Mouse (Mus musculus) intestine, postnatal 0 days (tissue): Measurements from ENCODE around the gene Antxr1. TPM values are rescaled to one million over a fixed set of nuclear protein-coding genes. Genes with fewer than 3 reads are reported as not detected.
A peak's percentile ranks its signal among the peaks of the same experiment; 100 is the strongest.
"Not testable (repeated sequence)": the region's sequence is repeated elsewhere in the genome, so short reads cannot be mapped to it uniquely, and the experiment has no call there.

ENCODE experiments used
- ATAC-seq: fragments of 200-750 bp; cut with Nextera tagmentation; 2 replicates; pipeline ENCODE4 v1.8.0; 2017; ENCODE audit warnings: mild to moderate bottlenecking, moderate TSS enrichment, moderate library complexity
- H3K27ac ChIP-seq: fragments of 300-500 bp; sonication (generic); 2 replicates; pipeline ENCODE4 v1.5.1; 2014; ENCODE audit warnings: mild to moderate bottlenecking, low read depth, low read length, moderate library complexity
- H3K27me3 ChIP-seq: fragments of 300-500 bp; sonication (generic); replicated peaks from 2 replicates; pipeline ENCODE4 v1.6.1; 2014; ENCODE audit warnings: low read length, mixed read lengths; ENCODE audit not compliant: control insufficient read depth, insufficient read depth
- H3K36me3 ChIP-seq: fragments of 300-500 bp; sonication (generic); 2 replicates; pipeline ENCODE4 v1.6.1; 2014; ENCODE audit warnings: mild to moderate bottlenecking, moderate library complexity; ENCODE audit not compliant: control insufficient read depth, insufficient read depth
- H3K4me1 ChIP-seq: fragments of 300-500 bp; sonication (generic); replicated peaks from 2 replicates; pipeline ENCODE4 v1.6.1; 2014; ENCODE audit warnings: antibody characterized with exemption, low read length, mixed read lengths; ENCODE audit not compliant: control insufficient read depth, insufficient read depth
- H3K4me2 ChIP-seq: fragments of 300-500 bp; sonication (generic); replicated peaks from 2 replicates; pipeline ENCODE4 v1.6.1; 2014; ENCODE audit warnings: low read depth, mild to moderate bottlenecking, moderate library complexity
- H3K4me3 ChIP-seq: fragments of 300-500 bp; sonication (generic); 2 replicates; pipeline ENCODE4 v1.5.1; 2014; ENCODE audit warnings: low read depth, low read length
- H3K9ac ChIP-seq: fragments of 300-500 bp; sonication (generic); 2 replicates; pipeline ENCODE4 v1.6.1; 2014; ENCODE audit warnings: mild to moderate bottlenecking, low read depth, low read length
- H3K9me3 ChIP-seq: fragments of 300-500 bp; sonication (generic); 2 replicates; pipeline ENCODE4 v1.6.1; 2016; ENCODE audit warnings: mixed run types; ENCODE audit not compliant: control insufficient read depth
- CTCF ChIP-seq: sonication (generic); IDR thresholded peaks from 2 replicates; pipeline ENCODE4 v1.5.1; 2016; ENCODE audit warnings: low read depth, mild to moderate bottlenecking, control low read depth, antibody characterized with exemption, moderate library complexity
- WGBS: fragments of 180-500 bp; shearing (Covaris S2); extraction: QIAGEN DNeasy Blood & Tissue Kit; methylation state at CpG from one replicate; pipeline ENCODE4 v1.1.7; 2014; 5-methylcytosine and 5-hydroxymethylcytosine counted together
- polyA plus RNA-seq: library from polyadenylated mRNA; unstranded; fragments of >200 nt; fragmentation: Nextera tagmentation; extraction: Ambion mirVana; gene quantifications from 2 replicates; pipeline ENCODE4 v1.2.1, GENCODE M21; 2015

Gene Antxr1
- polyA plus RNA-seq, 1 experiment from 2014 or later = 4.9 TPM

- 51% methylated on average over 7 of the region's 7 CpGs for WGBS
- H3K27me3 ChIP-seq = no peaks in the 10 kb centered on the region
- no peak overlapping the region for H3K4me2 ChIP-seq
- no peak for TF ChIP-seq CTCF
- no peaks in the 10 kb centered on the region for H3K9me3 ChIP-seq
- no peak overlapping the region for H3K4me3 ChIP-seq
- H3K4me1 ChIP-seq = 0 out of 2 replicates have a peak, but pooled peaks cover 3% of the 10 kb centered on the region
- no peak overlapping the region for H3K9ac ChIP-seq
- no peaks in the 10 kb centered on the region for H3K36me3 ChIP-seq
- no peak overlapping the region for H3K27ac ChIP-seq
- ATAC-seq = no peak
Measured at GRCm38 (mm10) chr6:87102421-87102911, 233.2 kb downstream of the Antxr1 start.

- Histone ChIP-seq H3K4me2 (no peak overlapping the region), H3K27me3 (no peaks in the 10 kb centered on the region), H3K9ac (no peak overlapping the region), H3K4me3 (no peak overlapping the region), H3K36me3 (no peaks in the 10 kb centered on the region), H3K27ac (no peak overlapping the region), H3K9me3 (no peaks in the 10 kb centered on the region), H3K4me1 (0 out of 2 replicates have a peak, but pooled peaks cover 3% of the 10 kb centered on the region)
- peak; percentile 18; the same call in 1 of the 2 replicates for ATAC-seq
- TF ChIP-seq CTCF = no peak
- 24% methylated on average over 4 of the region's 4 CpGs for WGBS
Measured at GRCm38 (mm10) chr6:87101955-87102353, 233.7 kb downstream of the Antxr1 start.

GRCm38 (mm10) chr6:87101281-87101954 is 234.2 kb downstream of the Antxr1 start:
- Histone ChIP-seq H3K9me3 (no peaks in the 10 kb centered on the region), H3K36me3 (no peaks in the 10 kb centered on the region), H3K4me1 (0 out of 2 replicates have a peak, but pooled peaks cover 3% of the 10 kb centered on the region), H3K27ac (no peak overlapping the region), H3K4me3 (peak overlapping the region; percentile 16; the same call in 1 of the 2 replicates), H3K27me3 (no peaks in the 10 kb centered on the region), H3K9ac (no peak overlapping the region), H3K4me2 (peak overlapping the region; percentile 64)
- WGBS = 7% methylated on average over 11 of the region's 12 CpGs
- peak; percentile 82 for TF ChIP-seq CTCF
- peak; percentile 55 for ATAC-seq

GRCm38 (mm10) chr6:87100297-87101020 is 235.2 kb downstream of the Antxr1 start:
- Histone ChIP-seq H3K4me2 (no peak overlapping the region), H3K4me3 (no peak overlapping the region), H3K4me1 (0 out of 2 replicates have a peak, but pooled peaks cover 3% of the 10 kb centered on the region), H3K9ac (no peak overlapping the region), H3K9me3 (no peaks in the 10 kb centered on the region), H3K36me3 (no peaks in the 10 kb centered on the region), H3K27me3 (no peaks in the 10 kb centered on the region), H3K27ac (peak overlapping the region; percentile 55)
- 77% methylated on average over 9 of the region's 9 CpGs for WGBS
- ATAC-seq = no peak
- TF ChIP-seq CTCF = no peak

- ATAC-seq = no peak
- 52% methylated on average over 7 of the region's 7 CpGs for WGBS
- Histone ChIP-seq H3K4me1 (0 out of 2 replicates have a peak, but pooled peaks cover 3% of the 10 kb centered on the region), H3K36me3 (no peaks in the 10 kb centered on the region), H3K4me3 (no peak overlapping the region), H3K4me2 (no peak overlapping the region), H3K9me3 (no peaks in the 10 kb centered on the region), H3K27ac (peak overlapping the region; percentile 55), H3K9ac (no peak overlapping the region), H3K27me3 (no peaks in the 10 kb centered on the region)
- TF ChIP-seq CTCF = no peak
Measured at GRCm38 (mm10) chr6:87099671-87100296, 235.8 kb downstream of the Antxr1 start.

GRCm38 (mm10) chr6:87099261-87099660 is 236.4 kb downstream of the Antxr1 start:
- no peak for TF ChIP-seq CTCF
- H3K4me3 ChIP-seq = no peak overlapping the region
- H3K4me1 ChIP-seq = 0 out of 2 replicates have a peak, but pooled peaks cover 3% of the 10 kb centered on the region
- 29% methylated on average over 3 of the region's 3 CpGs for WGBS
- no peaks in the 10 kb centered on the region for H3K36me3 ChIP-seq
- H3K27me3 ChIP-seq = no peaks in the 10 kb centered on the region
- no peaks in the 10 kb centered on the region for H3K9me3 ChIP-seq
- no peak overlapping the region for H3K4me2 ChIP-seq
- H3K27ac ChIP-seq = no peak overlapping the region
- ATAC-seq = no peak
- no peak overlapping the region for H3K9ac ChIP-seq

GRCm38 (mm10) chr6:87093631-87094030 is 242.0 kb downstream of the Antxr1 start:
- H3K27me3 ChIP-seq, H3K4me2 ChIP-seq, H3K9me3 ChIP-seq, ATAC-seq, H3K9ac ChIP-seq, H3K27ac ChIP-seq, H3K4me3 ChIP-seq, H3K4me1 ChIP-seq: not testable (repeated sequence)
- WGBS = 92% methylated on average over 8 of the region's 8 CpGs
- H3K36me3 ChIP-seq = peaks cover 24% of the 10 kb centered on the region
